Mouse (Mus musculus): ENCODE data around the gene Usp5.
"Not testable (repeated sequence)": the region's sequence is repeated elsewhere in the genome, so short reads cannot be mapped to it uniquely, and the experiment has no call there.

The Usp5 gene

GRCm38 (mm10) chr6:124839805-124840204 is 10.5 kb upstream of the Usp5 start:
- DNase-seq, result no peak

- DNase-seq, result no peak
Observed at GRCm38 (mm10) chr6:124836411-124836810, 7.1 kb upstream of the Usp5 start.

- no peak for DNase-seq
Observed at GRCm38 (mm10) chr6:124835531-124835930, 6.2 kb upstream of the Usp5 start.

GRCm38 (mm10) chr6:124834512-124835081 is 5.3 kb upstream of the Usp5 start:
- DNase-seq, result no peak

GRCm38 (mm10) chr6:124831649-124832048 is 2.4 kb upstream of the Usp5 start:
- no peak for DNase-seq

GRCm38 (mm10) chr6:124831199-124831598 is 1.9 kb upstream of the Usp5 start:
- DNase-seq, result not testable (repeated sequence)

- DNase-seq, result peak; percentile 98
Observed at GRCm38 (mm10) chr6:124829799-124830700, 766 bp upstream of the Usp5 start.

GRCm38 (mm10) chr6:124828101-124828592 is 1.1 kb downstream of the Usp5 start:
- DNase-seq, result no peak

- DNase-seq, result no peak
Observed at GRCm38 (mm10) chr6:124822049-124822448, 7.2 kb downstream of the Usp5 start.

GRCm38 (mm10) chr6:124820891-124821290 is 8.4 kb downstream of the Usp5 start:
- DNase-seq, result no peak

- no peak for DNase-seq
Observed at GRCm38 (mm10) chr6:124817971-124818370, 11.3 kb downstream of the Usp5 start.

GRCm38 (mm10) chr6:124817563-124817962 is 11.7 kb downstream of the Usp5 start:
- no peak for DNase-seq

- DNase-seq, result no peak
Observed at GRCm38 (mm10) chr6:124817125-124817524, 12.2 kb downstream of the Usp5 start.

- no peak for DNase-seq
Observed at GRCm38 (mm10) chr6:124816611-124817010, 12.7 kb downstream of the Usp5 start.

GRCm38 (mm10) chr6:124814858-124815774 is 14.2 kb downstream of the Usp5 start:
- DNase-seq, result no peak

GRCm38 (mm10) chr6:124814448-124814847 is 14.8 kb downstream of the Usp5 start:
- no peak for DNase-seq

- DNase-seq, result peak; percentile 91
Observed at GRCm38 (mm10) chr6:124813933-124814332, 15.4 kb downstream of the Usp5 start, which contains the start of gene Tpi1. Gene Tpi1, minus strand, starts transcription at chr6:124814296.

- DNase-seq, result peak; percentile 85
Observed at GRCm38 (mm10) chr6:124813496-124813895, 15.8 kb downstream of the Usp5 start.

GRCm38 (mm10) chr6:124812848-124813247 is 16.4 kb downstream of the Usp5 start:
- DNase-seq, result no peak

GRCm38 (mm10) chr6:124811701-124812560 is 17.4 kb downstream of the Usp5 start:
- no peak for DNase-seq

- no peak for DNase-seq
Observed at GRCm38 (mm10) chr6:124811403-124811665, 17.9 kb downstream of the Usp5 start.
